Mouse (Mus musculus): ENCODE data around the gene Gm45799. TPM values are rescaled to one million over a fixed set of nuclear protein-coding genes. Genes with fewer than 3 reads are reported as not detected.

Gm45799 gene
- polyA plus RNA-seq, 1 experiment from 2014 or later = 7.9 TPM

GRCm38 (mm10) chr7:105621053-105621452, 19.3 kb upstream of the Gm45799 start:
- H3K27ac ChIP-seq (ENCODE audit: low read depth, low read length) = no peak overlapping the region
- H3K4me1 ChIP-seq (ENCODE audit: control insufficient read depth, insufficient read depth, low read depth, low read length) = no peaks in the 10 kb centered on the region
- 81% methylated on average over 4 of the region's 4 CpGs for WGBS
- H3K4me2 ChIP-seq (ENCODE audit: low read length) = no peak overlapping the region
- no peaks in the 10 kb centered on the region for H3K27me3 ChIP-seq (replicated peaks; ENCODE audit: control insufficient read depth, insufficient read depth, low read length)
- H3K9ac ChIP-seq (ENCODE audit: low read depth, low read length) = no peak overlapping the region
- peaks cover 57% of the 10 kb centered on the region for H3K36me3 ChIP-seq (ENCODE audit: control insufficient read depth, insufficient read depth, low read length)
- H3K9me3 ChIP-seq (ENCODE audit: control insufficient read depth, low read length) = no peaks in the 10 kb centered on the region
- ATAC-seq = no peak
- no peak overlapping the region for H3K4me3 ChIP-seq (ENCODE audit: low read length)

- H3K27me3 ChIP-seq (replicated peaks; ENCODE audit: control insufficient read depth, insufficient read depth, low read length) = no peaks in the 10 kb centered on the region
- no peak for ATAC-seq
- no peak overlapping the region for H3K4me2 ChIP-seq (ENCODE audit: low read length)
- WGBS = 88% methylated on average over 8 of the region's 8 CpGs
- H3K9ac ChIP-seq (ENCODE audit: low read depth, low read length) = no peak overlapping the region
- H3K27ac ChIP-seq (ENCODE audit: low read depth, low read length) = no peak overlapping the region
- H3K36me3 ChIP-seq (ENCODE audit: control insufficient read depth, insufficient read depth, low read length) = peaks cover 50% of the 10 kb centered on the region
- no peaks in the 10 kb centered on the region for H3K9me3 ChIP-seq (ENCODE audit: control insufficient read depth, low read length)
- no peak overlapping the region for H3K4me3 ChIP-seq (ENCODE audit: low read length)
- no peaks in the 10 kb centered on the region for H3K4me1 ChIP-seq (ENCODE audit: control insufficient read depth, insufficient read depth, low read depth, low read length)
Measured at GRCm38 (mm10) chr7:105621646-105622292, 18.6 kb upstream of the Gm45799 start.

- no peak overlapping the region for H3K4me2 ChIP-seq (ENCODE audit: low read length)
- 82% methylated on average over 6 of the region's 6 CpGs for WGBS
- no peaks in the 10 kb centered on the region for H3K9me3 ChIP-seq (ENCODE audit: control insufficient read depth, low read length)
- H3K4me1 ChIP-seq (ENCODE audit: control insufficient read depth, insufficient read depth, low read depth, low read length) = peaks cover 13% of the 10 kb centered on the region
- peaks cover 24% of the 10 kb centered on the region for H3K36me3 ChIP-seq (ENCODE audit: control insufficient read depth, insufficient read depth, low read length)
- ATAC-seq = no peak
- no peak overlapping the region for H3K4me3 ChIP-seq (ENCODE audit: low read length)
- H3K27me3 ChIP-seq (replicated peaks; ENCODE audit: control insufficient read depth, insufficient read depth, low read length) = no peaks in the 10 kb centered on the region
- no peak overlapping the region for H3K27ac ChIP-seq (ENCODE audit: low read depth, low read length)
- no peak overlapping the region for H3K9ac ChIP-seq (ENCODE audit: low read depth, low read length)
Measured at GRCm38 (mm10) chr7:105625397-105625796, 15.0 kb upstream of the Gm45799 start.

- H3K27ac ChIP-seq (ENCODE audit: low read depth, low read length) = no peak overlapping the region
- no peak for ATAC-seq
Measured at GRCm38 (mm10) chr7:105628633-105629032, 11.7 kb upstream of the Gm45799 start.

GRCm38 (mm10) chr7:105632551-105632972, 7.8 kb upstream of the Gm45799 start:
- H3K27me3 ChIP-seq (replicated peaks; ENCODE audit: control insufficient read depth, insufficient read depth, low read length) = no peaks in the 10 kb centered on the region
- H3K4me3 ChIP-seq (ENCODE audit: low read length) = peak overlapping the region; percentile 81
- H3K9ac ChIP-seq (ENCODE audit: low read depth, low read length) = peak overlapping the region; percentile 90
- H3K4me2 ChIP-seq (ENCODE audit: low read length) = peak overlapping the region; percentile 79
- H3K9me3 ChIP-seq (ENCODE audit: control insufficient read depth, low read length) = no peaks in the 10 kb centered on the region
- 0 out of 2 replicates have a peak, but pooled peaks cover 4% of the 10 kb centered on the region for H3K36me3 ChIP-seq (ENCODE audit: control insufficient read depth, insufficient read depth, low read length)
- peak overlapping the region; percentile 94 for H3K27ac ChIP-seq (ENCODE audit: low read depth, low read length)
- no peak; the same call in none of the 2 replicates for ATAC-seq
- H3K4me1 ChIP-seq (ENCODE audit: control insufficient read depth, insufficient read depth, low read depth, low read length) = peaks cover 33% of the 10 kb centered on the region
- 5% methylated on average over 4 of the region's 4 CpGs for WGBS

More at GRCm38 (mm10) chr7:105628633-105629032, 11.7 kb upstream of the Gm45799 start:
- no peaks in the 10 kb centered on the region for H3K9me3 ChIP-seq (ENCODE audit: control insufficient read depth, low read length)
- peaks cover 13% of the 10 kb centered on the region for H3K36me3 ChIP-seq (ENCODE audit: control insufficient read depth, insufficient read depth, low read length)
- no peaks in the 10 kb centered on the region for H3K27me3 ChIP-seq (replicated peaks; ENCODE audit: control insufficient read depth, insufficient read depth, low read length)
- H3K4me1 ChIP-seq (ENCODE audit: control insufficient read depth, insufficient read depth, low read depth, low read length) = peaks cover 27% of the 10 kb centered on the region
- H3K9ac ChIP-seq (ENCODE audit: low read depth, low read length) = no peak overlapping the region
- no peak overlapping the region for H3K4me2 ChIP-seq (ENCODE audit: low read length)
- WGBS = 16% methylated on average over 3 of the region's 3 CpGs
- no peak overlapping the region for H3K4me3 ChIP-seq (ENCODE audit: low read length)

- Histone ChIP-seq H3K27me3 (replicated peaks; ENCODE audit: control insufficient read depth, insufficient read depth, low read length) (no peaks in the 10 kb centered on the region), H3K9ac (ENCODE audit: low read depth, low read length) (peak within 1 kb of the TSS; percentile 90), H3K4me3 (ENCODE audit: low read length) (peak within 1 kb of the TSS; percentile 81), H3K4me1 (ENCODE audit: control insufficient read depth, insufficient read depth, low read depth, low read length) (peaks cover 33% of the 10 kb centered on the region), H3K9me3 (ENCODE audit: control insufficient read depth, low read length) (no peaks in the 10 kb centered on the region), H3K27ac (ENCODE audit: low read depth, low read length) (peak within 1 kb of the TSS; percentile 94), H3K4me2 (ENCODE audit: low read length) (peak within 1 kb of the TSS; percentile 79), H3K36me3 (ENCODE audit: control insufficient read depth, insufficient read depth, low read length) (0 out of 2 replicates have a peak, but pooled peaks cover 7% of the 10 kb centered on the region)
- ATAC-seq = peak; percentile 92
- WGBS = 0% methylated on average over 24 of the region's 71 CpGs
Measured at GRCm38 (mm10) chr7:105633127-105633800, 7.1 kb upstream of the Gm45799 start, which contains the start of gene Trim3. Gene Trim3, minus strand, starts transcription at chr7:105633571.

GRCm38 (mm10) chr7:105633801-105634135, 6.6 kb upstream of the Gm45799 start:
- Histone ChIP-seq H3K27ac (ENCODE audit: low read depth, low read length) (peak overlapping the region; percentile 94), H3K4me2 (ENCODE audit: low read length) (peak overlapping the region; percentile 79), H3K4me3 (ENCODE audit: low read length) (peak overlapping the region; percentile 81), H3K9me3 (ENCODE audit: control insufficient read depth, low read length) (no peaks in the 10 kb centered on the region), H3K27me3 (replicated peaks; ENCODE audit: control insufficient read depth, insufficient read depth, low read length) (no peaks in the 10 kb centered on the region), H3K9ac (ENCODE audit: low read depth, low read length) (peak overlapping the region; percentile 90), H3K4me1 (ENCODE audit: control insufficient read depth, insufficient read depth, low read depth, low read length) (peaks cover 28% of the 10 kb centered on the region), H3K36me3 (ENCODE audit: control insufficient read depth, insufficient read depth, low read length) (0 out of 2 replicates have a peak, but pooled peaks cover 7% of the 10 kb centered on the region)
- ATAC-seq = no peak
- WGBS = 6% methylated on average over 10 of the region's 10 CpGs

GRCm38 (mm10) chr7:105634272-105634920, 6.0 kb upstream of the Gm45799 start:
- H3K9me3 ChIP-seq (ENCODE audit: control insufficient read depth, low read length) = no peaks in the 10 kb centered on the region
- no peaks in the 10 kb centered on the region for H3K27me3 ChIP-seq (replicated peaks; ENCODE audit: control insufficient read depth, insufficient read depth, low read length)
- H3K4me2 ChIP-seq (ENCODE audit: low read length) = peak overlapping the region; percentile 79
- H3K4me1 ChIP-seq (ENCODE audit: control insufficient read depth, insufficient read depth, low read depth, low read length) = peaks cover 25% of the 10 kb centered on the region
- 51% methylated on average over 9 of the region's 9 CpGs for WGBS
- no peak overlapping the region for H3K4me3 ChIP-seq (ENCODE audit: low read length)
- 0 out of 2 replicates have a peak, but pooled peaks cover 7% of the 10 kb centered on the region for H3K36me3 ChIP-seq (ENCODE audit: control insufficient read depth, insufficient read depth, low read length)
- no peak for ATAC-seq
- H3K27ac ChIP-seq (ENCODE audit: low read depth, low read length) = peak overlapping the region; percentile 94
- H3K9ac ChIP-seq (ENCODE audit: low read depth, low read length) = peak overlapping the region; percentile 90; the same call in 1 of the 2 replicates

GRCm38 (mm10) chr7:105635726-105636125, 4.6 kb upstream of the Gm45799 start:
- WGBS = 73% methylated on average over 2 of the region's 2 CpGs
- 0 out of 2 replicates have a peak overlapping the region, but pooled peaks have one; percentile 27 for H3K27ac ChIP-seq (ENCODE audit: low read depth, low read length)

More at GRCm38 (mm10) chr7:105635726-105636125, 4.6 kb upstream of the Gm45799 start:
- no peak for ATAC-seq
- Histone ChIP-seq H3K27me3 (replicated peaks; ENCODE audit: control insufficient read depth, insufficient read depth, low read length) (no peaks in the 10 kb centered on the region), H3K9ac (ENCODE audit: low read depth, low read length) (no peak overlapping the region), H3K36me3 (ENCODE audit: control insufficient read depth, insufficient read depth, low read length) (0 out of 2 replicates have a peak, but pooled peaks cover 7% of the 10 kb centered on the region), H3K9me3 (ENCODE audit: control insufficient read depth, low read length) (no peaks in the 10 kb centered on the region), H3K4me1 (ENCODE audit: control insufficient read depth, insufficient read depth, low read depth, low read length) (peaks cover 27% of the 10 kb centered on the region), H3K4me2 (ENCODE audit: low read length) (no peak overlapping the region), H3K4me3 (ENCODE audit: low read length) (no peak overlapping the region)

Data from hindbrain, embryonic 16.5 days (tissue).